Mouse (Mus musculus): ENCODE measurements around the gene Klk4. TPM values are rescaled to one million over a fixed set of nuclear protein-coding genes. Genes with fewer than 3 reads are reported as not detected.
A peak's percentile ranks its signal among the peaks of the same experiment; 100 is the strongest.

The Klk4 gene
- total and polyA plus RNA-seq, 3 experiments: not detected

GRCm38 (mm10) chr7:43860411-43860810 is 20.5 kb upstream of the Klk4 start:
- H3K36me3 ChIP-seq (replicated peaks in 1 of 2; ENCODE audit: control insufficient read depth in 1 of 2, insufficient read depth in 1 of 2, low read length in 1 of 2): no peaks in the 10 kb centered on the region
- no peak overlapping the region for H3K4me3 ChIP-seq (replicated peaks in 1 of 3; ENCODE audit: low read depth in 2 of 3, low read length in 2 of 3, poor library complexity in 1 of 3)
- DNase-seq (ENCODE audit: extremely low read depth): no peak
- no peak overlapping the region for H3K4me2 ChIP-seq (ENCODE audit: insufficient read depth, low read depth, poor library complexity, severe bottlenecking)
- H3K4me1 ChIP-seq (ENCODE audit: control insufficient read depth in 1 of 2, insufficient read depth in 2 of 2): peaks cover 0 to 2% of the 10 kb centered on the region in 2 experiments; a peak in 1 of 4 replicates
- no peak overlapping the region for H3K9ac ChIP-seq (ENCODE audit: insufficient read depth, low read depth)
- H3K79me2 ChIP-seq (replicated peaks; ENCODE audit: control insufficient read depth, extremely low read depth, insufficient read depth, poor library complexity, severe bottlenecking): no peaks in the 10 kb centered on the region
- in situ Hi-C loops (cut with MboI; ENCODE audit: low pct_ligation_motif_present, low pct_unique_long_range_greater_than_20kb, low sequenced_read_pairs): no loop called here
- peaks cover 63% of the 10 kb centered on the region for H3K27me3 ChIP-seq (replicated peaks)
- no peaks in the 10 kb centered on the region for H3K9me3 ChIP-seq (replicated peaks; ENCODE audit: low read length)
- H3K27ac ChIP-seq (ENCODE audit: insufficient read depth, low read depth): no peak overlapping the region
- no peak for TF ChIP-seq ELF1 (IDR thresholded peaks at IDR 0.05; ENCODE audit: low read depth, low read length)
- dilution Hi-C loops (cut with MboI; ENCODE audit: extremely low pct_ligation_motif_present, extremely low pct_unique_long_range_greater_than_20kb, low sequenced_read_pairs): no loop called here

GRCm38 (mm10) chr7:43873237-43873636 is 7.7 kb upstream of the Klk4 start:
- peaks cover 64% of the 10 kb centered on the region for H3K27me3 ChIP-seq (replicated peaks)
- peaks cover under 1% of the 10 kb centered on the region for H3K9me3 ChIP-seq (replicated peaks; ENCODE audit: low read length)
- in situ Hi-C loops (cut with MboI; ENCODE audit: low pct_ligation_motif_present, low pct_unique_long_range_greater_than_20kb, low sequenced_read_pairs) (no loop called here), dilution Hi-C loops (cut with MboI; ENCODE audit: extremely low pct_ligation_motif_present, extremely low pct_unique_long_range_greater_than_20kb, low sequenced_read_pairs) (no loop called here)
- no peak overlapping the region for H3K9ac ChIP-seq (ENCODE audit: insufficient read depth, low read depth)
- H3K27ac ChIP-seq (ENCODE audit: insufficient read depth, low read depth): no peak overlapping the region
- H3K79me2 ChIP-seq (replicated peaks; ENCODE audit: control insufficient read depth, extremely low read depth, insufficient read depth, poor library complexity, severe bottlenecking): no peaks in the 10 kb centered on the region
- H3K4me2 ChIP-seq (ENCODE audit: insufficient read depth, low read depth, poor library complexity, severe bottlenecking): no peak overlapping the region
- no peak overlapping the region for H3K4me3 ChIP-seq (replicated peaks in 1 of 3; ENCODE audit: low read depth in 2 of 3, low read length in 2 of 3, poor library complexity in 1 of 3)
- no peaks in the 10 kb centered on the region for H3K4me1 ChIP-seq (ENCODE audit: control insufficient read depth in 1 of 2, insufficient read depth in 2 of 2)
- DNase-seq (ENCODE audit: extremely low read depth): peak; percentile 32
- H3K36me3 ChIP-seq (replicated peaks in 1 of 2; ENCODE audit: control insufficient read depth in 1 of 2, insufficient read depth in 1 of 2, low read length in 1 of 2): no peaks in the 10 kb centered on the region
- TF ChIP-seq ZKSCAN1 (IDR thresholded peaks at IDR 0.05; ENCODE audit: borderline replicate concordance, low read depth, low read length): no peak
- TF ChIP-seq POLR2AphosphoS2 (IDR thresholded peaks at IDR 0.05; ENCODE audit: low read depth, low read length): no peak
- TF ChIP-seq KAT2A (IDR thresholded peaks at IDR 0.05; ENCODE audit: insufficient replicate concordance, low read length): no peak
- no peak for TF ChIP-seq POLR2A (IDR thresholded peaks at IDR 0.05; ENCODE audit: low read depth, low read length)
- TF ChIP-seq ZC3H11A (IDR thresholded peaks at IDR 0.05; ENCODE audit: low read depth, low read length): peak; percentile 22; the same call in 1 of the 2 replicates
- no peak for TF ChIP-seq USF2 (conservative IDR thresholded peaks at IDR 0.05; ENCODE audit: low read depth, low read length)
- no peak for TF ChIP-seq CHD1 (IDR thresholded peaks at IDR 0.05; ENCODE audit: low read depth, low read length)
- TF ChIP-seq ZMIZ1 (IDR thresholded peaks at IDR 0.05; ENCODE audit: low read depth, low read length): no peak
- TF ChIP-seq RCOR1 (conservative IDR thresholded peaks at IDR 0.05; ENCODE audit: low read depth, low read length): no peak
- TF ChIP-seq PAX5 (IDR thresholded peaks at IDR 0.05; ENCODE audit: low read length): no peak
- no peak for TF ChIP-seq TBP (conservative IDR thresholded peaks at IDR 0.05; ENCODE audit: low read depth, low read length)
- no peak for TF ChIP-seq ELF1 (IDR thresholded peaks at IDR 0.05; ENCODE audit: low read depth, low read length)
- no peak for TF ChIP-seq MAFK (IDR thresholded peaks at IDR 0.05; ENCODE audit: insufficient replicate concordance, low read length)
- no peak for TF ChIP-seq ETS1 (conservative IDR thresholded peaks at IDR 0.05; ENCODE audit: low read depth, low read length)
- no peak for TF ChIP-seq JUND (conservative IDR thresholded peaks at IDR 0.05; ENCODE audit: low read depth, low read length)
- TF ChIP-seq MYC (IDR thresholded peaks at IDR 0.05; ENCODE audit: low read depth, low read length): no peak
- no peak for TF ChIP-seq BHLHE40 (IDR thresholded peaks at IDR 0.05; ENCODE audit: low read depth, low read length)
- no peak for TF ChIP-seq GABPA (IDR thresholded peaks at IDR 0.05; ENCODE audit: insufficient replicate concordance, low read depth, low read length)
- no peak for TF ChIP-seq HCFC1 (IDR thresholded peaks at IDR 0.05; ENCODE audit: low read depth, low read length)
- TF ChIP-seq MEF2A (IDR thresholded peaks at IDR 0.05; ENCODE audit: borderline replicate concordance, low read depth, low read length): no peak
- TF ChIP-seq RAD21 (IDR thresholded peaks at IDR 0.05; ENCODE audit: low read depth, low read length): peak; percentile 79
- TF ChIP-seq SIN3A (IDR thresholded peaks at IDR 0.05; ENCODE audit: low read length): no peak
- peak; percentile 78 for TF ChIP-seq SMC3 (IDR thresholded peaks at IDR 0.05; ENCODE audit: low read depth, low read length)
- no peak for TF ChIP-seq JUN (IDR thresholded peaks at IDR 0.05; ENCODE audit: insufficient read depth, low read depth, low read length)
- TF ChIP-seq UBTF (IDR thresholded peaks at IDR 0.05; ENCODE audit: low read depth, low read length): no peak
- TF ChIP-seq MAZ (IDR thresholded peaks at IDR 0.05; ENCODE audit: low read depth, low read length): no peak
- no peak for TF ChIP-seq IRF4 (IDR thresholded peaks at IDR 0.05; ENCODE audit: low read depth, low read length)
- TF ChIP-seq NRF1 (IDR thresholded peaks at IDR 0.05; ENCODE audit: low read depth, low read length): no peak
- TF ChIP-seq E2F4 (IDR thresholded peaks at IDR 0.05; ENCODE audit: insufficient replicate concordance, low read depth, low read length): no peak
- no peak for TF ChIP-seq CHD2 (IDR thresholded peaks at IDR 0.05; ENCODE audit: low read length)
- no peak for TF ChIP-seq TCF12 (IDR thresholded peaks at IDR 0.05; ENCODE audit: low read depth, low read length)
- TF ChIP-seq CTCF (conservative IDR thresholded peaks at IDR 0.05 in 1 of 2, IDR thresholded peaks at IDR 0.05 in 1 of 2; ENCODE audit: low read depth in 2 of 2, low read length in 2 of 2): peak; percentile 71 to 85
- TF ChIP-seq EP300 (IDR thresholded peaks at IDR 0.05; ENCODE audit: low read length): no peak
- TF ChIP-seq MXI1 (IDR thresholded peaks at IDR 0.05; ENCODE audit: low read depth, low read length): no peak
